Mouse (Mus musculus): ENCODE measurements around the gene Rrp1. TPM values are rescaled to one million over a fixed set of nuclear protein-coding genes. Genes with fewer than 3 reads are reported as not detected.
"Not testable (repeated sequence)": the region's sequence is repeated elsewhere in the genome, so short reads cannot be mapped to it uniquely, and the experiment has no call there.

Gene Rrp1
- polyA plus RNA-seq, 1 experiment = 149 TPM

- peak; percentile 68 for DNase-seq (ENCODE audit: low spot score)
These were observed 12.6 kb upstream of the Rrp1 start, which contains the start of gene Cstb for GRCm38 (mm10) chr10:78425181-78426041. Gene Cstb (plus strand): TSS chr10:78425669.

GRCm38 (mm10) chr10:78422614-78423013 is 9.8 kb upstream of the Rrp1 start:
- DNase-seq (ENCODE audit: low spot score) = no peak

- DNase-seq (ENCODE audit: low spot score) = no peak
These were observed 8.1 kb upstream of the Rrp1 start for GRCm38 (mm10) chr10:78420929-78421328.

GRCm38 (mm10) chr10:78418791-78419190 is 5.9 kb upstream of the Rrp1 start:
- no peak for DNase-seq (ENCODE audit: low spot score)

- no peak for DNase-seq (ENCODE audit: low spot score)
These were observed 5.0 kb upstream of the Rrp1 start for GRCm38 (mm10) chr10:78417888-78418287.

GRCm38 (mm10) chr10:78414936-78415335 is 2.1 kb upstream of the Rrp1 start:
- DNase-seq (ENCODE audit: low spot score) = not testable (repeated sequence)

- no peak for DNase-seq (ENCODE audit: low spot score)
These were observed 293 bp upstream of the Rrp1 start for GRCm38 (mm10) chr10:78413152-78413520.

- no peak for DNase-seq (ENCODE audit: low spot score)
These were observed 992 bp downstream of the Rrp1 start for GRCm38 (mm10) chr10:78411851-78412250.

- DNase-seq (ENCODE audit: low spot score) = no peak
These were observed 3.6 kb downstream of the Rrp1 start for GRCm38 (mm10) chr10:78409035-78409788.

GRCm38 (mm10) chr10:78407132-78407531 is 5.7 kb downstream of the Rrp1 start:
- no peak for DNase-seq (ENCODE audit: low spot score)

- DNase-seq (ENCODE audit: low spot score) = no peak
These were observed 6.7 kb downstream of the Rrp1 start for GRCm38 (mm10) chr10:78406152-78406551.

- peak; percentile 16 for DNase-seq (ENCODE audit: low spot score)
These were observed 10.4 kb downstream of the Rrp1 start for GRCm38 (mm10) chr10:78402301-78402922.

GRCm38 (mm10) chr10:78401127-78401526 is 11.7 kb downstream of the Rrp1 start:
- DNase-seq (ENCODE audit: low spot score) = no peak

GRCm38 (mm10) chr10:78399090-78399657 is 13.7 kb downstream of the Rrp1 start:
- DNase-seq (ENCODE audit: low spot score) = no peak

- DNase-seq (ENCODE audit: low spot score) = no peak
These were observed 16.3 kb downstream of the Rrp1 start for GRCm38 (mm10) chr10:78396625-78396885.

- peak; percentile 80 for DNase-seq (ENCODE audit: low spot score)
These were observed 16.8 kb downstream of the Rrp1 start for GRCm38 (mm10) chr10:78395819-78396624.

- DNase-seq (ENCODE audit: low spot score) = no peak
These were observed 17.5 kb downstream of the Rrp1 start for GRCm38 (mm10) chr10:78395377-78395776.

- peak; percentile 68 for DNase-seq (ENCODE audit: low spot score)
These were observed 20.8 kb downstream of the Rrp1 start for GRCm38 (mm10) chr10:78392072-78392471.

GRCm38 (mm10) chr10:78390982-78391470 is 21.8 kb downstream of the Rrp1 start:
- DNase-seq (ENCODE audit: low spot score) = no peak

- DNase-seq (ENCODE audit: low spot score) = no peak
These were observed 24.4 kb downstream of the Rrp1 start for GRCm38 (mm10) chr10:78388216-78388980.

GRCm38 (mm10) chr10:78385520-78385919 is 27.3 kb downstream of the Rrp1 start:
- no peak for DNase-seq (ENCODE audit: low spot score)

Data from urinary bladder, adult 2 months (tissue).